Mouse (Mus musculus): ENCODE results near the gene Htr6. TPM values are rescaled to one million over a fixed set of nuclear protein-coding genes. Genes with fewer than 3 reads are reported as not detected.

Gene Htr6
- polyA plus RNA-seq, 1 experiment: 0.19 TPM

DNA sequence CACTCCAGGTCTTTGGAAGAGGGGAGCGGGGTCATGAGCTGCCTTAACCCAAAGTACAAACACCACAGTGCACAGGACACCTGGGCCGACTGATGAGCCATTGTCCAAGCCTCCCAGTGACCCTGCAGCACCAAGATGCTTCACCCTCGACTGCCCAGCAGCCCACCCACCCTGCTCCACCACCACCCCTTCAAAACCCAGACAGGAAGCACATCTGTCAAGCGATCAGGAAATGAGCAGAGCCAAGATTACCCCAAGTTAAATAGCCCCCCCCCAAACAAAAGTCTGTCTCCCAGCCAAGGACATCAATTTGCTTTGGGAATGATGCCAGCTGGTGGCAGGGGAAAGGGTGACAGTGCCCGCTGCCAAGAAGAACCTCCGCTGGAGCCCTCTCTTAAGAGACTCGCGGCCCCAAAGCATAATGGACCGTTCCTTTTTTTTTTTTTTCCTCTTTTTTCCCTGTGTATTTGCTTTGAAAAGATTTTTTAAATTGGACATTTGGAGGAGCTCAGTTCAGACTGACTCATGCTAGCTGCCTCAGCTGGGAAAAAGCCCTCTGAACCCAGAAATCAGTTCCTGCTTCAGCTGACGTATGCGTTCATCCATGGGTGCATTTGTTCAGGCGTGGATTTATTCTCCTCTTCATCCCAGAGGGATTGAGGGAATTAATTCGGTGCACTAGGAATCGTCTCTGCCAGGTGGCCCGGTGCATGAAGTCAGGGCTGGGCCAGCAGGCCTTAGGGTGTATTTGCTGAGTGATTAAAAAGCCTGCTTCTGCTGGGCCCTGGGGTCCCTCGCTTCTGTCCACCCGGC, 37.4 kb downstream of the Htr6 start:
- DNase-seq: no peak
- WGBS: 42% methylated on average over 17 of the region's 17 CpGs
- TF ChIP-seq CTCF (IDR thresholded peaks at IDR 0.05; ENCODE audit: insufficient read depth, low read length) (no peak), POLR2A (IDR thresholded peaks at IDR 0.05; ENCODE audit: borderline replicate concordance, extremely low read depth, low read depth, low read length) (no peak)
- Histone ChIP-seq H3K4me1 (ENCODE audit: control insufficient read depth, insufficient read depth, low read length) (peaks cover 7% of the 10 kb centered on the region; the same call in 1 of the 2 replicates), H3K4me3 (replicated peaks; ENCODE audit: extremely low read depth, low read depth, low read length) (no peak overlapping the region)

DNA sequence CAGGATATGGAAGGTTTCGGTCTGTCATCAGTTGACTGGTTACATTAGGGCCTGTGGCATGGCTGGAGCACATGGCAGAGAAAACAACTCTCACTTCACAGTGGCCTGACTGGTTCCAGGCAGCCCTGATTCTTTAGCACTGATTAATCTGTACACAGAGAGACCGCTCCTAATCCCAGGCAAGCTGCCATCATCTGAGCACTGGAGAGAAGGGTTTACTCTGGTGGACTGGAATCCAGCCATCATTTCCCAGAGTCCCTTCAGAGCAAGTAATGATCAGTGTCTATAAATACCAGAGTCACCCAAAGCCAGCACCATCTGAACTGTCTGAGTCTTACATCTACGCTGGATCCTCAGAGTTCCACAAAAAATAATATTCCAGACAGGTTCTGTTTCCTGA, 39.6 kb downstream of the Htr6 start:
- TF ChIP-seq POLR2A (IDR thresholded peaks at IDR 0.05; ENCODE audit: borderline replicate concordance, extremely low read depth, low read depth, low read length) (no peak), CTCF (IDR thresholded peaks at IDR 0.05; ENCODE audit: insufficient read depth, low read length) (no peak)
- WGBS: 70% methylated on average over 3 of the region's 3 CpGs
- no peak overlapping the region for H3K4me3 ChIP-seq (replicated peaks; ENCODE audit: extremely low read depth, low read depth, low read length)
- H3K4me1 ChIP-seq (ENCODE audit: control insufficient read depth, insufficient read depth, low read length): peaks cover 7% of the 10 kb centered on the region; the same call in 1 of the 2 replicates
- DNase-seq: no peak

GRCm38 (mm10) chr4:139034942-139035341, 40.4 kb downstream of the Htr6 start:
- TF ChIP-seq CTCF (IDR thresholded peaks at IDR 0.05; ENCODE audit: insufficient read depth, low read length) (no peak), POLR2A (IDR thresholded peaks at IDR 0.05; ENCODE audit: borderline replicate concordance, extremely low read depth, low read depth, low read length) (no peak)
- Histone ChIP-seq H3K4me3 (replicated peaks; ENCODE audit: extremely low read depth, low read depth, low read length) (no peak overlapping the region), H3K4me1 (ENCODE audit: control insufficient read depth, insufficient read depth, low read length) (peaks cover 7% of the 10 kb centered on the region; the same call in 1 of the 2 replicates)
- WGBS: 91% methylated on average over 3 of the region's 3 CpGs
- DNase-seq: no peak

GRCm38 (mm10) chr4:139034540-139034939, 40.8 kb downstream of the Htr6 start:
- TF ChIP-seq POLR2A (IDR thresholded peaks at IDR 0.05; ENCODE audit: borderline replicate concordance, extremely low read depth, low read depth, low read length): no peak
- no peak for TF ChIP-seq CTCF (IDR thresholded peaks at IDR 0.05; ENCODE audit: insufficient read depth, low read length)
- Histone ChIP-seq H3K4me1 (ENCODE audit: control insufficient read depth, insufficient read depth, low read length) (peaks cover 7% of the 10 kb centered on the region; the same call in 1 of the 2 replicates), H3K4me3 (replicated peaks; ENCODE audit: extremely low read depth, low read depth, low read length) (no peak overlapping the region)
- DNase-seq: no peak
- WGBS: 55% methylated on average over 4 of the region's 4 CpGs

GRCm38 (mm10) chr4:139034010-139034367, 41.4 kb downstream of the Htr6 start:
- no peak for DNase-seq
- WGBS: 77% methylated on average over 8 of the region's 8 CpGs
- Histone ChIP-seq H3K4me1 (ENCODE audit: control insufficient read depth, insufficient read depth, low read length) (peaks cover 7% of the 10 kb centered on the region; the same call in 1 of the 2 replicates), H3K4me3 (replicated peaks; ENCODE audit: extremely low read depth, low read depth, low read length) (no peak overlapping the region)
- TF ChIP-seq POLR2A (IDR thresholded peaks at IDR 0.05; ENCODE audit: borderline replicate concordance, extremely low read depth, low read depth, low read length) (no peak), CTCF (IDR thresholded peaks at IDR 0.05; ENCODE audit: insufficient read depth, low read length) (no peak)

GRCm38 (mm10) chr4:139033263-139034009, 41.9 kb downstream of the Htr6 start:
- DNase-seq: no peak
- TF ChIP-seq CTCF (IDR thresholded peaks at IDR 0.05; ENCODE audit: insufficient read depth, low read length) (no peak), POLR2A (IDR thresholded peaks at IDR 0.05; ENCODE audit: borderline replicate concordance, extremely low read depth, low read depth, low read length) (no peak)
- 82% methylated on average over 11 of the region's 11 CpGs for WGBS
- H3K4me3 ChIP-seq (replicated peaks; ENCODE audit: extremely low read depth, low read depth, low read length): no peak overlapping the region
- peaks cover 6% of the 10 kb centered on the region; the same call in 1 of the 2 replicates for H3K4me1 ChIP-seq (ENCODE audit: control insufficient read depth, insufficient read depth, low read length)

- 89% methylated on average over 12 of the region's 12 CpGs for WGBS
- no peak overlapping the region for H3K4me3 ChIP-seq (replicated peaks; ENCODE audit: extremely low read depth, low read depth, low read length)
- TF ChIP-seq POLR2A (IDR thresholded peaks at IDR 0.05; ENCODE audit: borderline replicate concordance, extremely low read depth, low read depth, low read length): no peak
- no peak for TF ChIP-seq CTCF (IDR thresholded peaks at IDR 0.05; ENCODE audit: insufficient read depth, low read length)
- H3K4me1 ChIP-seq (ENCODE audit: control insufficient read depth, insufficient read depth, low read length): no peaks in the 10 kb centered on the region
- DNase-seq: no peak
Observed at GRCm38 (mm10) chr4:139032521-139032920, 42.8 kb downstream of the Htr6 start.

- 60% methylated on average over 6 of the region's 6 CpGs for WGBS
- DNase-seq: no peak
- Histone ChIP-seq H3K4me1 (ENCODE audit: control insufficient read depth, insufficient read depth, low read length) (no peaks in the 10 kb centered on the region), H3K4me3 (replicated peaks; ENCODE audit: extremely low read depth, low read depth, low read length) (no peak overlapping the region)
- TF ChIP-seq CTCF (IDR thresholded peaks at IDR 0.05; ENCODE audit: insufficient read depth, low read length): no peak
Observed at GRCm38 (mm10) chr4:139030675-139031074, 44.7 kb downstream of the Htr6 start.

DNA sequence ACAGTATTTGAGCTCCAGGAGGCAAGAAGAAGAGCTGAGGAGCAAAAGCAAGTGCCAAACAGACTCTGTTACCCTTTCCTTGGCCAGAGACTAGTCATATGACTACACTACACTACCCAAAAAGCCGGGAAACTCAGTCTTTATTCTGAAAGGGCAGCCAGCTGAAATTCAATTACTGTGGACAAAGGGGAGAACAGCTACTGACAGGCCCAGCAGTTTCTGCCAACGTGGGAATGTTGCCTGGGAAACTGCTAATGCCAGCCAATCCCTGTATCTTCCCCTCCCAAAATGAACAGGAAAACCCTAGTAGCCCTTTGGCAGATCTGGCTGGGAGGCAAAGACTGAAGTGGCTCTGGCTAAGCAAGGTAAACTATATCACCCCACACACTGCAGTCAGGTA, 51.0 kb downstream of the Htr6 start:
- no peaks in the 10 kb centered on the region for H3K4me1 ChIP-seq (ENCODE audit: control insufficient read depth, insufficient read depth, low read length)
- H3K4me3 ChIP-seq (replicated peaks; ENCODE audit: extremely low read depth, low read depth, low read length): no peak overlapping the region
- 35% methylated on average over 2 of the region's 2 CpGs for WGBS
- no peak for TF ChIP-seq POLR2A (IDR thresholded peaks at IDR 0.05; ENCODE audit: borderline replicate concordance, extremely low read depth, low read depth, low read length)
- TF ChIP-seq CTCF (IDR thresholded peaks at IDR 0.05; ENCODE audit: insufficient read depth, low read length): no peak
- no peak for DNase-seq
